Mouse (Mus musculus) liver, embryonic 14.5 days (tissue): ENCODE measurements around the gene Wdr72. TPM values are rescaled to one million over a fixed set of nuclear protein-coding genes. Genes with fewer than 3 reads are reported as not detected.

Experiments
- ATAC-seq: fragments of 200-750 bp; cut with Nextera tagmentation; 2 replicates; pipeline ENCODE4 v1.8.0; 2017; ENCODE audit warnings: moderate number of reproducible peaks, mild to moderate bottlenecking, moderate library complexity; ENCODE audit not compliant: insufficient read depth
- DNase-seq, 3 experiments: peaks; one replicate each; pipeline ENCODE4 v3.0.0-alpha.2; 2012 to 2013; ENCODE audit warnings: low read depth in 3 of 3, low spot score in 3 of 3
- H3K27ac ChIP-seq: fragments of 300-500 bp; sonication (generic); 2 replicates; pipeline ENCODE4 v1.5.1; 2014; ENCODE audit warnings: moderate library complexity, mild to moderate bottlenecking, control low read depth, inconsistent platforms
- H3K27me3 ChIP-seq: fragments of 300-500 bp; sonication (generic); 2 replicates; pipeline ENCODE4 v1.6.1; 2014; ENCODE audit warnings: mild to moderate bottlenecking, low read length, moderate library complexity; ENCODE audit not compliant: control insufficient read depth, insufficient read depth
- H3K36me3 ChIP-seq: fragments of 300-500 bp; sonication (generic); replicated peaks from 2 replicates; pipeline ENCODE4 v1.6.1; 2014; ENCODE audit warnings: low read depth; ENCODE audit not compliant: control insufficient read depth, insufficient read depth
- H3K4me1 ChIP-seq, 2 experiments: fragments of 200-500 bp in 1 of 2; fragments of 300-500 bp in 1 of 2; sonication (generic) in 1 of 2; replicated peaks; 2 replicates each; pipeline ENCODE4 v1.6.1; 2012 to 2014; ENCODE audit warnings: antibody characterized with exemption in 1 of 2, inconsistent platforms in 1 of 2, low read length in 1 of 2; ENCODE audit not compliant: control insufficient read depth in 2 of 2, insufficient read depth in 2 of 2
- H3K4me2 ChIP-seq: fragments of 300-500 bp; sonication (generic); 2 replicates; pipeline ENCODE4 v1.6.1; 2014; ENCODE audit warnings: low read depth, mild to moderate bottlenecking, control low read depth, moderate library complexity
- H3K4me3 ChIP-seq, 2 experiments: fragments of 200-500 bp in 1 of 2; fragments of 300-500 bp in 1 of 2; sonication (generic) in 1 of 2; 2 replicates each; pipeline ENCODE4 v1.5.1; 2012 to 2014; ENCODE audit warnings: low read depth in 2 of 2, low read length in 2 of 2, mild to moderate bottlenecking in 2 of 2, control low read depth in 1 of 2, inconsistent platforms in 1 of 2, moderate library complexity in 1 of 2; ENCODE audit not compliant: insufficient read depth in 1 of 2
- H3K9ac ChIP-seq: fragments of 300-500 bp; sonication (generic); replicated peaks from 2 replicates; pipeline ENCODE4 v1.6.1; 2014; ENCODE audit warnings: mild to moderate bottlenecking, control low read depth, moderate library complexity
- H3K9me3 ChIP-seq: fragments of 300-500 bp; sonication (generic); 2 replicates; pipeline ENCODE4 v1.6.1; 2016; ENCODE audit warnings: low read length, mixed read lengths; ENCODE audit not compliant: control insufficient read depth
- CTCF ChIP-seq: IDR thresholded peaks from 2 replicates; pipeline ENCODE4 v1.5.1; 2016; ENCODE audit warnings: antibody characterized with exemption, low read depth, control low read depth
- EP300 ChIP-seq: IDR thresholded peaks from 2 replicates; pipeline ENCODE4 v1.6.1; 2016; ENCODE audit warnings: antibody characterized with exemption, low read depth
- WGBS: fragments of 180-500 bp; shearing (Covaris S2); extraction: QIAGEN DNeasy Blood & Tissue Kit; methylation state at CpG from one replicate; pipeline ENCODE4 v1.1.7; 2014; ENCODE audit not compliant: insufficient replicate concordance; 5-methylcytosine and 5-hydroxymethylcytosine counted together
- polyA plus RNA-seq, 2 experiments: library from polyadenylated mRNA; depleted of rRNA in 1 of 2; stranded (reverse) in 1 of 2; unstranded in 1 of 2; fragments of >200 nt; fragmentation: Nextera tagmentation in 1 of 2; extraction: Ambion mirVana in 1 of 2; gene quantifications; 2 replicates each; pipeline versions ENCODE4 v1.2.1 to v1.2.3; 2012 to 2014

Gene Wdr72
- polyA plus RNA-seq, 2 experiments: 0.01 TPM; not detected in 1

GRCm38 (mm10) chr9:74328821-74329220 lies 218.7 kb downstream of the Wdr72 start:
- Histone ChIP-seq H3K27ac (no peak overlapping the region), H3K9me3 (no peaks in the 10 kb centered on the region), H3K4me1 (peaks cover 0 to 6% of the 10 kb centered on the region in 2 experiments; a peak in 2 of 4 replicates), H3K4me3 (no peak overlapping the region), H3K27me3 (no peaks in the 10 kb centered on the region), H3K9ac (no peak overlapping the region), H3K36me3 (no peaks in the 10 kb centered on the region), H3K4me2 (no peak overlapping the region)
- TF ChIP-seq CTCF (no peak), EP300 (no peak)
- no peak for DNase-seq
- no peak for ATAC-seq
- WGBS: 44% methylated on average over 5 of the region's 5 CpGs

GRCm38 (mm10) chr9:74330706-74331495 lies 220.7 kb downstream of the Wdr72 start:
- Histone ChIP-seq H3K4me1 (peaks cover 0 to 2% of the 10 kb centered on the region in 2 experiments; a peak in 2 of 4 replicates), H3K36me3 (no peaks in the 10 kb centered on the region), H3K4me2 (no peak overlapping the region), H3K4me3 (no peak overlapping the region), H3K9me3 (no peaks in the 10 kb centered on the region), H3K27me3 (no peaks in the 10 kb centered on the region), H3K27ac (no peak overlapping the region), H3K9ac (no peak overlapping the region)
- no peak for DNase-seq
- no peak for TF ChIP-seq CTCF
- no peak for TF ChIP-seq EP300
- WGBS: 51% methylated on average over 9 of the region's 9 CpGs
- ATAC-seq: no peak

DNA sequence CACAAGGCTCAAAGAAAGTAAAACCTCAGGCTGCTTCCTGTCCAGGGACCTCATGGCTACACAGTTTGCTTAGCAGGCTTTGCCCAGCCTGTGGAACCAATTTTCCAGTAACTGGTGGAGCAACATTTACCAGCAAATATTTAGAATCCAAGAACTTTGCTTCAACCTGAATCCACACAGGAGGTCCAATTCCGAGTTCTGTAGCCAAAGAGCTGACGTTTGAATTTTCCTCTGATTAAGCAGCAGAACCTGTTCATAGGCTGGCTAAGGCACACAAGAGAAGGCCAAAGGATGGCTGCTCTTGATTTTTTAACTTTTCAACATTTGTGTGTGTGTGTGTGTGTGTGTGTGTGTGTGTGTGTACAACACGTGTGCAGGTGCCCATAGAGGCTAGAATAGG lies 222.2 kb downstream of the Wdr72 start:
- Histone ChIP-seq H3K4me1 (peaks cover 0 to 2% of the 10 kb centered on the region in 2 experiments; a peak in 2 of 4 replicates), H3K9ac (no peak overlapping the region), H3K36me3 (no peaks in the 10 kb centered on the region), H3K4me3 (no peak overlapping the region), H3K9me3 (no peaks in the 10 kb centered on the region), H3K27ac (no peak overlapping the region), H3K4me2 (no peak overlapping the region), H3K27me3 (no peaks in the 10 kb centered on the region)
- 54% methylated on average over 3 of the region's 3 CpGs for WGBS
- DNase-seq: no peak
- ATAC-seq: no peak
- TF ChIP-seq EP300: no peak
- TF ChIP-seq CTCF: no peak

Other genes starting within 250 kb of the Wdr72 start
- 0.01 and 0.02 TPM in 2 replicates for gene Unc13c, start 141.4 kb upstream of the Wdr72 start, polyA plus RNA-seq (2012; rRNA removed)
- gene Unc13c, start 141.4 kb upstream of the Wdr72 start, polyA plus RNA-seq (2014; fragmentation: Nextera tagmentation; extraction: Ambion mirVana): 0.03 TPM in 1 of 2 replicates, not detected in the other